Mouse (Mus musculus) ZHBTc4 (cell line): ENCODE results near the gene Tmem178b.

Experiments used
- DNase-seq: peaks from one replicate; pipeline ENCODE4 v3.0.0-alpha.2; 2011; ENCODE audit warnings: low read depth, low spot score

Gene Tmem178b

DNA sequence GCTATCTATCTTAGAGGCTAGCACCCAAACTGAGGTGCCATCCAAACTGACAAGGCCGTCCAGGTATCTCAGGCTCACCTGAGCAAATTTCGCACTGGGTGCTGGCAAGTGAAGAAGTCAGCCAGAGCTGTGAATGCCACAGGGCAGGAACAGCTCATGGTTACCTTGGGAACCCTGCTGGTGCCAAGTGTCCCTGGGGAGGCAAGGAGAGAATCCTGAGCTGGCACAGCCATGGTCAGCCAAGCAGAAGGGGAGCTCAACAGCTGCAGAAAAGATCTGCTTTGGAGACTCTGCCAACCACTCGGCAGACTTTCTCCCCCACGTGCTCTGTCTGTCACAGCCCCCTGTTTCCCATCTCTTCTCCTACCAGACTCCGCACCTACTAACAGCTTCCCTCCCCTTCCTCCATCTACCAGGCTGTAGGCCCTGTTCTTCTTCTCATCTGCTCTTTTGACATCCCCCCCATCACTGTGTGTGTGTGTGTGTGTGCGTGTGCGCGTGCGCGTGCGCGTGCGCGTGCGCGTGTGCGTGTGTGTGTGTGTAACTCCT is 374.4 kb downstream of the Tmem178b start:
- no peak for DNase-seq

DNA sequence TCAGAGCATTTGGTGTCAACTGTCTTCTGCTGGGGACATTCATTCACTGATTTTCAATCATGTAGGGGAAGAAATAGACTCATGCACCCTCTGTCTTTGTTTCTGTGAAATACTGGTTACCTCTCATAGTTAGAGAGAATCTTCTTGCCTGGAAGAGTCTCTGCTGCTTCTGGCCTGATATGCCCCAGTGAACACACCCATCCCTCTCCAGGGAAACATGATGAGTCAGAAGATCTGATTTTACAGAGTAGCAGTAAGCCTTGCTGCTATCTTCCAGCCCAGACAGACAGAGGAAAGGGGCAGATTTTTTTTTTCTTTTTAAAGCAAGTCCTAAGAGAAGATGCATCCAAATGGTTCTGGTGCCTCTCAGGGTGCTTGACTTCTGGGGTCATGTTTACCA is 376.9 kb downstream of the Tmem178b start:
- no peak for DNase-seq

DNA sequence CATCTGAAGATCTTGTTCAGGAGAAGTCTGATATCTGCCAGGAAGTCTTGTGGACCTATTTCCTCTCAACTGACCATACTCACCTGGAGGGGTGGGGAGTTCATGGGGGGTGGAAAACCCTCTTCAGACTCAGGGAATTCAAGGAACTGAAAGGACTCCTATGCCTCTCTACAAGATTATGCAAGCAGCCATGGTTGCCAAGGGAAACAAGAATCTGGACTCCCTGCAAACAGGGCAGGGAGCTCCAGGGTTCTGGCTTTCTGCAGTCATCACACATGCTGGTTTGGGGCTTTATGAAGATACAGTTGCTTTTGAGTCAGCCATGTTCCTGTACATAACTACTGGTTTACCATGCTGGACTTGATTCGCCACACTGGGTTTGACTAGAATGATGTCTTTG is 390.6 kb downstream of the Tmem178b start:
- DNase-seq, result peak; percentile 8

DNA sequence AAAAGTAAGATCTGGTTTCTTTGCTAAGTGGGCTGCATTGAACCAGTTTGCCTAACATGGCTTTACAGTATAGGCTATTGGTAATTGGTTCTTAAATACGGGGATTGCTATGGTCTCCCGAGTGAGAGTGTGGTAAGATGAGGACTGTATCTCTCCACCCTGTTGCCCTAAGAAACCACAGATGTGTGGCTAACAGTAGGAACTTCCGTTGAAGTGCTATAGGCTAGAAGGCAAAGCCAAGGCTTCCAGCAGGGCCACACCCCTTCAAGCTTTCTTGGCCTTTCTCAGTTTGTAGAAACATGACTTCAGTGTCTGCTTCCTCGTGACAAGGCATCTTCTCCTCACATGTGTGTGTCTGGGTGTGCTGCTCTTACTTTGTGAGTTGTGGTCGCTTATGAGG is 427.6 kb downstream of the Tmem178b start:
- DNase-seq, result no peak

DNA sequence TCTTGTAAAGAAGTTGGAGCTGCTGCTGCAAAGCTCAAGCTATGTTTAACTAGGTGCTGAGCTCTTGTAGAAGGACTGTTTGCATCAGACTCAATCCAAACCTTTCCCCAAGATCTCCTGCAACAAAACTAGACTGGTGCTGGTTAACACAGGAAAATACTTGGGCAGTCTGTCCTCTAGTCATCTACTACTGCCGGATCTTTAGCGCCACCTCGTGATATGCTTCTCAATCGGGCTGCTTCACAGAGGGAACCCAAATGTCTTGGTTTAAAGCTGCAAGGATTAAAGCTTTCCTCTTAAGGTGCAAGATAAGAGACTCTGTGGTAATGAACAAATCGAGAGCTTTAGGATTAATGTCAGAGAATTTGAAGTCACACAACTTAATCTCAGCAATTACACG is 430.3 kb downstream of the Tmem178b start:
- DNase-seq, result peak; percentile 51
